Mouse (Mus musculus) kidney, adult 2 months (tissue): ENCODE results near the gene Ankdd1a.

Experiments used
- CTCF ChIP-seq: fragments of 200-500 bp; conservative IDR thresholded peaks from 2 replicates; pipeline ENCODE4 v1.5.1; 2011; ENCODE audit warnings: low read depth, mild to moderate bottlenecking, control low read depth, low read length, moderate library complexity, mixed read lengths; ENCODE audit not compliant: insufficient read depth, insufficient read length
- POLR2A ChIP-seq: fragments of 200-500 bp; IDR thresholded peaks from one replicate; pipeline ENCODE4 v1.6.1; 2011; ENCODE audit warnings: low read depth, low read length, control low read depth

DNA sequence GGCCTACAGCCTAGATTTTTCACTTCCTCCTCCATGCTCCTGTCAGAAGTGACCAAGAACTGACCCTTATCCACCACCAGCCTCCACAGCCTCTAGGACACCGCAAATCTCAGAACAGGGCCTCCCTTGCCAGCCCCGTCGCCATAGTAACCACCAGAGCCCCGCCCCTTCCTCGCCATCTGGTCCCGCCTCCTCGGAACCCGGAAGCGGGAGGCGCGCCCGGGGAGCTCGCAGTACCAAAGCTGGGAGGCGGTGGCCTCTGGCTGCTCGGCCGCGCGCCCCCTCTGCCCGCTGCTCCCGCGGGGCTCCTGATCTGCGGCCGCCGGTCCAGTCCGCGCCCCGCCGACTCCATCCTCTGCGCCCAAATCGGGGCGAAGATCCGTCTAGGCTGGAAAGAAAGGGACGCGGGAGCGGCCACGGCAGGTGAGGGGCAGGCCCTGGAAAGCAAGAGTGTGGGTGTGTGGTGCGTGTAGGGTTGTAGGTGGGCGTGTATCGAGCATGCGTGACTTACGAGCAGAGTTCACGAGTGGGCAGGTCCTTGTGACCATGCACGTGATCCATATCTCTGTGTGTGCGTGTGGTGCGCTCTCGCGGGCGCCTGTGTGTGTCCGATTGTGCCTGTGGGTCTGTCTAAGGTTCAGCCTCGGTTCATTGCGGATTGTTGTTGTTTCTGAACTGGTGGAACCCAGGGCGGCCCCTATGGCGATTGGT, 59.1 kb downstream of the Ankdd1a start, which contains the start of gene Spg21:
- TF ChIP-seq CTCF (no peak), POLR2A (no peak)
